Comparison of ENCODE assay signal across 8 mouse cellular contexts in genomic region chr5:122987211-122988020, GRCm38 (mm10). TPM values are rescaled to one million over a fixed set of nuclear protein-coding genes. Genes with fewer than 3 reads are reported as not detected.
DNase-seq lines count a peak whose midpoint lies in the region; ATAC-seq and TF ChIP-seq lines count a peak whose summit lies in the region.

No protein-coding gene starts in this region.

- H3K9ac ChIP-seq in heart, embryonic 12.5 days = peak overlapping the region; percentile 86
- H3K9ac ChIP-seq in midbrain, embryonic 11.5 days (ENCODE audit: low read length) = peak overlapping the region; percentile 79

- H3K4me1 ChIP-seq in heart, embryonic 12.5 days (replicated peaks) = peaks cover 50% of the 10 kb centered on the region
- peaks cover 66% of the 10 kb centered on the region for H3K4me1 ChIP-seq in limb, embryonic 10.5 days
- peaks cover 56% of the 10 kb centered on the region for H3K4me1 ChIP-seq in midbrain, embryonic 11.5 days (ENCODE audit: control insufficient read depth, insufficient read depth, low read length)
- H3K4me1 ChIP-seq in thymus, adult 2 months (replicated peaks; ENCODE audit: control insufficient read depth, insufficient read depth, low read length) = peaks cover 29% of the 10 kb centered on the region

- H3K27me3 ChIP-seq in heart, embryonic 12.5 days (replicated peaks) = no peaks in the 10 kb centered on the region
- no peaks in the 10 kb centered on the region for H3K27me3 ChIP-seq in limb, embryonic 10.5 days (ENCODE audit: low read depth, poor library complexity, severe bottlenecking)
- no peaks in the 10 kb centered on the region for H3K27me3 ChIP-seq in midbrain, embryonic 11.5 days (ENCODE audit: control insufficient read depth, insufficient read depth, low read length)
- H3K27me3 ChIP-seq in thymus, adult 2 months (ENCODE audit: control insufficient read depth, insufficient read depth, low read length) = no peaks in the 10 kb centered on the region

- DNase-seq in cerebellum, adult 11-12 months = peak; percentile 57
- no peak for DNase-seq in cerebellum, adult 11 months
- DNase-seq in B cell, adult 2 months = peak; percentile 27 to 31
- DNase-seq in cerebellum, postnatal 25 days = peak; percentile 58 to 67
- peak; percentile 76 for DNase-seq in limb, embryonic 10.5 days (ENCODE audit: low spot score)
- peak; percentile 95 for DNase-seq in midbrain, embryonic 11.5 days (ENCODE audit: low spot score, missing footprints)
- DNase-seq in thymus, adult 2 months = peak; percentile 53

- no peak for TF ChIP-seq POLR2A in thymus, adult 2 months (IDR thresholded peaks at IDR 0.05; ENCODE audit: control insufficient read depth, extremely low read depth, insufficient read depth, low read length, poor library complexity)

- H3K4me3 ChIP-seq in heart, embryonic 12.5 days = peak overlapping the region; percentile 70
- peak overlapping the region; percentile 88 for H3K4me3 ChIP-seq in limb, embryonic 10.5 days
- H3K4me3 ChIP-seq in midbrain, embryonic 11.5 days (ENCODE audit: low read depth, low read length) = peak overlapping the region; percentile 61
- H3K4me3 ChIP-seq in thymus, adult 2 months (ENCODE audit: control insufficient read depth, insufficient read depth, low read length) = peak overlapping the region; percentile 61

- peak overlapping the region; percentile 100 for H3K4me2 ChIP-seq in heart, embryonic 12.5 days
- peak overlapping the region; percentile 86 for H3K4me2 ChIP-seq in midbrain, embryonic 11.5 days

- no peaks in the 10 kb centered on the region for H3K9me3 ChIP-seq in heart, embryonic 12.5 days (replicated peaks)
- no peaks in the 10 kb centered on the region for H3K9me3 ChIP-seq in limb, embryonic 10.5 days (replicated peaks)
- H3K9me3 ChIP-seq in midbrain, embryonic 11.5 days (ENCODE audit: control insufficient read depth, low read length) = no peaks in the 10 kb centered on the region

- H3K36me3 ChIP-seq in heart, embryonic 12.5 days = 0 out of 2 replicates have a peak, but pooled peaks cover 2% of the 10 kb centered on the region
- peaks cover 25% of the 10 kb centered on the region for H3K36me3 ChIP-seq in limb, embryonic 10.5 days
- H3K36me3 ChIP-seq in midbrain, embryonic 11.5 days (ENCODE audit: control insufficient read depth, insufficient read depth, low read length) = no peaks in the 10 kb centered on the region
- H3K36me3 ChIP-seq in thymus, adult 2 months (ENCODE audit: control insufficient read depth, insufficient read depth, low read length) = peaks cover 3% of the 10 kb centered on the region; the same call in 1 of the 2 replicates

- peak overlapping the region; percentile 92; the same call in 1 of the 2 replicates for H3K27ac ChIP-seq in heart, embryonic 12.5 days (ENCODE audit: poor library complexity, severe bottlenecking)
- peak overlapping the region; percentile 98 for H3K27ac ChIP-seq in limb, embryonic 10.5 days
- H3K27ac ChIP-seq in midbrain, embryonic 11.5 days (ENCODE audit: low read depth, low read length) = peak overlapping the region; percentile 79
- no peak overlapping the region for H3K27ac ChIP-seq in thymus, adult 2 months (ENCODE audit: control insufficient read depth, insufficient read depth, low read length)

- ATAC-seq in heart, embryonic 12.5 days (ENCODE audit: insufficient number of reproducible peaks, low FRiP score) = no peak
- ATAC-seq in midbrain, embryonic 11.5 days (ENCODE audit: low FRiP score) = peak; percentile 39; the same call in 1 of the 2 replicates

- no peak for TF ChIP-seq CTCF in thymus, adult 2 months (IDR thresholded peaks at IDR 0.05; ENCODE audit: borderline replicate concordance, control insufficient read depth, extremely low read depth, insufficient read depth, low read length, poor library complexity)

- WGBS in heart, embryonic 12.5 days = 3% methylated on average over 39 of the region's 39 CpGs
- WGBS in limb, embryonic 10.5 days = 2% methylated on average over 39 of the region's 39 CpGs
- under 1% methylated on average over 39 of the region's 39 CpGs for WGBS in midbrain, embryonic 11.5 days
- 14% methylated on average over 39 of the region's 39 CpGs for WGBS in thymus, adult 2 months

RNA-seq across cellular contexts. Expression of gene Kdm2b, which starts 2.2 kb away (rescaled TPM):
- polyA plus RNA-seq in heart, embryonic 12.5 days (2016; fragmentation: Nextera tagmentation; extraction: Ambion mirVana) = 38.6 and 39.8 TPM in 2 replicates
- polyA plus RNA-seq in limb, embryonic 10.5 days (2016; fragmentation: Nextera tagmentation; extraction: Ambion mirVana) = 108 and 115 TPM in 2 replicates
- polyA plus RNA-seq in midbrain, embryonic 11.5 days (2014; fragmentation: Nextera tagmentation; extraction: Ambion mirVana) = 62.4 and 62.8 TPM in 2 replicates
- 65.1 and 73.9 TPM in 2 replicates for polyA plus RNA-seq in thymus, adult 2 months (2012; rRNA removed)

RNA-seq across cellular contexts. Expression of gene Orai1, which starts 27.5 kb away (rescaled TPM):
- 22.8 and 23.3 TPM in 2 replicates for polyA plus RNA-seq in heart, embryonic 12.5 days (2016; fragmentation: Nextera tagmentation; extraction: Ambion mirVana)
- 10.2 and 11.5 TPM in 2 replicates for polyA plus RNA-seq in limb, embryonic 10.5 days (2016; fragmentation: Nextera tagmentation; extraction: Ambion mirVana)
- 8.2 and 10.5 TPM in 2 replicates for polyA plus RNA-seq in midbrain, embryonic 11.5 days (2014; fragmentation: Nextera tagmentation; extraction: Ambion mirVana)
- polyA plus RNA-seq in thymus, adult 2 months (2012; rRNA removed) = 76.9 and 87.4 TPM in 2 replicates

RNA-seq across cellular contexts. Expression of gene Morn3, which starts 59.4 kb away (rescaled TPM):
- not detected in 2 replicates for polyA plus RNA-seq in heart, embryonic 12.5 days (2016; fragmentation: Nextera tagmentation; extraction: Ambion mirVana)
- polyA plus RNA-seq in limb, embryonic 10.5 days (2016; fragmentation: Nextera tagmentation; extraction: Ambion mirVana) = not detected in 2 replicates
- not detected in 2 replicates for polyA plus RNA-seq in midbrain, embryonic 11.5 days (2014; fragmentation: Nextera tagmentation; extraction: Ambion mirVana)
- polyA plus RNA-seq in thymus, adult 2 months (2012; rRNA removed) = 0.15 TPM in 1 of 2 replicates, not detected in the other
